Mouse (Mus musculus): ENCODE results near the gene Sox2. TPM values are rescaled to one million over a fixed set of nuclear protein-coding genes. Genes with fewer than 3 reads are reported as not detected.

The Sox2 gene
- total RNA-seq, 2 experiments from 2014 or later, result 37.8 to 38.2 TPM

- Histone ChIP-seq H3K4me3 (no peak overlapping the region), H3K27ac (peak overlapping the region; percentile 42; the same call in 1 of the 2 replicates)
- no peak for DNase-seq (ENCODE audit: extremely low spot score in 1 of 2, low spot score in 2 of 2)
- no peak for TF ChIP-seq CTCF (IDR thresholded peaks at IDR 0.05)
- intact Hi-C loops (cut with DNase I), result loop anchor here (5.0 to 10.0 kb wide), 6 partner anchors 446 to 926 kb away; no protein-coding TSS in a partner anchor
These were observed 4.0 kb upstream of the Sox2 start for GRCm38 (mm10) chr3:34646169-34646568.

- peak; percentile 77 to 82 for DNase-seq (ENCODE audit: extremely low spot score in 1 of 2, low spot score in 2 of 2)
- H3K4me3 ChIP-seq, result no peak overlapping the region
- peak overlapping the region; percentile 72; the same call in 1 of the 2 replicates for H3K27ac ChIP-seq
- TF ChIP-seq CTCF (IDR thresholded peaks at IDR 0.05), result peak; percentile 85
- intact Hi-C loops (cut with DNase I), result loop anchor here (1.0 to 10.0 kb wide), 8 partner anchors 445 to 925 kb away; no protein-coding TSS in a partner anchor
These were observed 2.5 kb upstream of the Sox2 start for GRCm38 (mm10) chr3:34647688-34648087.

GRCm38 (mm10) chr3:34648105-34648832, 1.9 kb upstream of the Sox2 start:
- Histone ChIP-seq H3K27ac (peak overlapping the region; percentile 72; the same call in 1 of the 2 replicates), H3K4me3 (peak overlapping the region; percentile 43)
- DNase-seq (ENCODE audit: extremely low spot score in 1 of 2, low spot score in 2 of 2), result no peak
- intact Hi-C loops (cut with DNase I), result loop anchor here (5.0 to 10.0 kb wide), 6 partner anchors 444 to 924 kb away; no protein-coding TSS in a partner anchor
- no peak for TF ChIP-seq CTCF (IDR thresholded peaks at IDR 0.05)

GRCm38 (mm10) chr3:34648833-34649719, 1.1 kb upstream of the Sox2 start:
- peak overlapping the region; percentile 43 for H3K4me3 ChIP-seq
- no peak for TF ChIP-seq CTCF (IDR thresholded peaks at IDR 0.05)
- DNase-seq (ENCODE audit: extremely low spot score in 1 of 2, low spot score in 2 of 2), result no peak
- intact Hi-C loops (cut with DNase I), result loop anchor here (5.0 to 10.0 kb wide), 6 partner anchors 443 to 923 kb away; no protein-coding TSS in a partner anchor
- peak overlapping the region; percentile 72 for H3K27ac ChIP-seq

- no peak for DNase-seq (ENCODE audit: extremely low spot score in 1 of 2, low spot score in 2 of 2)
- Histone ChIP-seq H3K4me3 (peak overlapping the region; percentile 43), H3K27ac (peak overlapping the region; percentile 63)
- intact Hi-C loops (cut with DNase I), result no loop called here
- no peak for TF ChIP-seq CTCF (IDR thresholded peaks at IDR 0.05)
These were observed 586 bp downstream of the Sox2 start for GRCm38 (mm10) chr3:34650621-34651361.

- Histone ChIP-seq H3K27ac (peak overlapping the region; percentile 42), H3K4me3 (peak overlapping the region; percentile 43)
- DNase-seq (ENCODE audit: extremely low spot score in 1 of 2, low spot score in 2 of 2), result no peak
- no peak for TF ChIP-seq CTCF (IDR thresholded peaks at IDR 0.05)
- intact Hi-C loops (cut with DNase I), result no loop called here
These were observed 1.4 kb downstream of the Sox2 start for GRCm38 (mm10) chr3:34651486-34652170.

- no peak for TF ChIP-seq CTCF (IDR thresholded peaks at IDR 0.05)
- peak overlapping the region; percentile 43 for H3K4me3 ChIP-seq
- DNase-seq (ENCODE audit: extremely low spot score in 1 of 2, low spot score in 2 of 2), result no peak
- intact Hi-C loops (cut with DNase I), result no loop called here
- H3K27ac ChIP-seq, result peak overlapping the region; percentile 64; the same call in 1 of the 2 replicates
These were observed 2.4 kb downstream of the Sox2 start for GRCm38 (mm10) chr3:34652616-34653015.

GRCm38 (mm10) chr3:34653235-34653976, 3.2 kb downstream of the Sox2 start:
- intact Hi-C loops (cut with DNase I), result no loop called here
- TF ChIP-seq CTCF (IDR thresholded peaks at IDR 0.05), result no peak
- Histone ChIP-seq H3K27ac (peak overlapping the region; percentile 66), H3K4me3 (peak overlapping the region; percentile 43)
- no peak for DNase-seq (ENCODE audit: extremely low spot score in 1 of 2, low spot score in 2 of 2)

GRCm38 (mm10) chr3:34653977-34654500, 3.8 kb downstream of the Sox2 start:
- no peak for DNase-seq (ENCODE audit: extremely low spot score in 1 of 2, low spot score in 2 of 2)
- H3K4me3 ChIP-seq, result peak overlapping the region; percentile 43
- no peak for TF ChIP-seq CTCF (IDR thresholded peaks at IDR 0.05)
- H3K27ac ChIP-seq, result peak overlapping the region; percentile 66
- intact Hi-C loops (cut with DNase I), result no loop called here

GRCm38 (mm10) chr3:34654781-34655180, 4.6 kb downstream of the Sox2 start:
- intact Hi-C loops (cut with DNase I), result no loop called here
- Histone ChIP-seq H3K27ac (peak overlapping the region; percentile 66; the same call in 1 of the 2 replicates), H3K4me3 (peak overlapping the region; percentile 43)
- no peak for TF ChIP-seq CTCF (IDR thresholded peaks at IDR 0.05)
- no peak for DNase-seq (ENCODE audit: extremely low spot score in 1 of 2, low spot score in 2 of 2)

All from left cerebral cortex, adult 2 months (tissue).